Mouse (Mus musculus) MEL (cell line): Measurements from ENCODE around the gene Dpysl4.

Experiments used
- BHLHE40 ChIP-seq: IDR thresholded peaks from 2 replicates; pipeline ENCODE4 v1.6.1; 2012; ENCODE audit warnings: low read depth, mild to moderate bottlenecking, inconsistent platforms, low read length, improper control_type of control experiment, borderline replicate concordance
- CTCF ChIP-seq, 3 experiments: IDR thresholded peaks in 2 of 3; conservative IDR thresholded peaks in 1 of 3; 2 replicates each; pipeline ENCODE4 v1.5.1; 2011 to 2012; ENCODE audit warnings: low read length in 3 of 3, low read depth in 2 of 3, mild to moderate bottlenecking in 2 of 3, improper control_type of control experiment in 1 of 3, inconsistent platforms in 1 of 3, mixed read lengths in 1 of 3, moderate library complexity in 1 of 3; ENCODE audit not compliant: control insufficient read depth in 1 of 3, insufficient read depth in 1 of 3, poor library complexity in 1 of 3, severe bottlenecking in 1 of 3
- GATA1 ChIP-seq: IDR thresholded peaks from 2 replicates; pipeline ENCODE4 v1.6.1; 2011; ENCODE audit warnings: low read depth, low read length, improper control_type of control experiment
- MEF2A ChIP-seq: IDR thresholded peaks from 2 replicates; pipeline ENCODE4 v1.6.1; 2014; ENCODE audit warnings: low read depth, mild to moderate bottlenecking, inconsistent platforms, low read length, improper control_type of control experiment; ENCODE audit not compliant: poor library complexity, insufficient replicate concordance, severe bottlenecking; ENCODE audit errors: extremely low read depth
- MYB ChIP-seq: IDR thresholded peaks from 2 replicates; pipeline ENCODE4 v1.6.1; 2011; ENCODE audit warnings: mild to moderate bottlenecking, low read depth, low read length, improper control_type of control experiment
- POLR2A ChIP-seq, 2 experiments: IDR thresholded peaks; 2 replicates each; pipeline ENCODE4 v1.6.1; 2011 to 2012; ENCODE audit warnings: low read length in 2 of 2, mild to moderate bottlenecking in 2 of 2, control low read depth in 1 of 2, improper control_type of control experiment in 1 of 2, low read depth in 1 of 2, moderate library complexity in 1 of 2; ENCODE audit not compliant: control insufficient read depth in 1 of 2, insufficient read depth in 1 of 2, poor library complexity in 1 of 2
- POLR2AphosphoS2 ChIP-seq: IDR thresholded peaks from 2 replicates; pipeline ENCODE4 v1.6.1; 2011; ENCODE audit warnings: low read length, improper control_type of control experiment
- SIN3A ChIP-seq: IDR thresholded peaks from 2 replicates; pipeline ENCODE4 v1.6.1; 2012; ENCODE audit warnings: low read length, improper control_type of control experiment, inconsistent platforms
- TAL1 ChIP-seq: IDR thresholded peaks from 2 replicates; pipeline ENCODE4 v1.6.1; 2012; ENCODE audit warnings: mild to moderate bottlenecking, inconsistent platforms, low read length, moderate library complexity, mixed read lengths
- UBTF ChIP-seq: IDR thresholded peaks from 2 replicates; pipeline ENCODE4 v1.6.1; 2012; ENCODE audit warnings: low read depth, mild to moderate bottlenecking, inconsistent platforms, low read length, improper control_type of control experiment, moderate library complexity, borderline replicate concordance; ENCODE audit not compliant: insufficient read depth
- ZC3H11A ChIP-seq: IDR thresholded peaks from 2 replicates; pipeline ENCODE4 v1.6.1; 2012; ENCODE audit warnings: low read depth, mild to moderate bottlenecking, inconsistent platforms, low read length, improper control_type of control experiment
- ZKSCAN1 ChIP-seq: IDR thresholded peaks from 2 replicates; pipeline ENCODE4 v1.6.1; 2012; ENCODE audit warnings: low read depth, mild to moderate bottlenecking, inconsistent platforms, low read length, improper control_type of control experiment, moderate library complexity
- ZNF384 ChIP-seq: IDR thresholded peaks from 2 replicates; pipeline ENCODE4 v1.6.1; 2012; ENCODE audit warnings: low read depth, mild to moderate bottlenecking, inconsistent platforms, low read length, improper control_type of control experiment

DNA sequence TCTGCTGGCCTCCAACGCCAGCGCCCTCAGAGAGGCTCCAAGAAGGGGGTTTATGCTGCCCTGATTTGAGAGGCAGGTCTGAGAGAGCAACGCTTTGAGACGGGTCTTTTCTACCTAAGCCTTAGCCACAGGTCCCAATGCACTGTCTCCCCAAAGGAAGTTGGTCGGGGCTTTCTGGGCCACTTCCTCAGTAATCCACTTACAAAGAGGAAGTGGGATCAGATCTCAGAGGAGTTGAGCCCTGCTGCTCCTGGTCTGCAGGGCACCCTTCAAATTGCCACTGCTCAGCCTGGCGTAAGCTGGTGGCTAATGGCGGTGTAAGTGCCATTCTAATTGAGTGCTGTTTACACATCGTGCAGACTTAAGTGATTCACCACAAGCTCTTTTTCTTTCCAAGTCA, 45.7 kb downstream of the Dpysl4 start:
- no peak for TF ChIP-seq POLR2A (IDR thresholded peaks at IDR 0.05; ENCODE audit: control insufficient read depth in 1 of 2, insufficient read depth in 1 of 2, low read depth in 1 of 2, low read length in 2 of 2, poor library complexity in 1 of 2)
- no peak for TF ChIP-seq POLR2AphosphoS2
- no peak for TF ChIP-seq GATA1
- TF ChIP-seq ZNF384, result no peak
- TF ChIP-seq BHLHE40, result no peak
- TF ChIP-seq SIN3A, result no peak
- TF ChIP-seq CTCF (IDR thresholded peaks at IDR 0.05 in 2 of 3, conservative IDR thresholded peaks at IDR 0.05 in 1 of 3; ENCODE audit: control insufficient read depth in 1 of 3, insufficient read depth in 1 of 3, low read depth in 2 of 3, low read length in 3 of 3, poor library complexity in 1 of 3, severe bottlenecking in 1 of 3), result no peak
- TF ChIP-seq MYB, result no peak
- TF ChIP-seq UBTF, result no peak
- no peak for TF ChIP-seq MEF2A
- no peak for TF ChIP-seq ZKSCAN1
- no peak for TF ChIP-seq TAL1
- no peak for TF ChIP-seq ZC3H11A
